24 mouse cellular contexts compared by ENCODE assay signal in genomic region chr17:79364749-79365450, GRCm38 (mm10). TPM values are rescaled to one million over a fixed set of nuclear protein-coding genes. Genes with fewer than 3 reads are reported as not detected.
DNase-seq lines count a peak whose midpoint lies in the region; ATAC-seq and TF ChIP-seq lines count a peak whose summit lies in the region.
"Had no signal": no experiment of that assay in that cellular context is flagged by ENCODE, and none has a peak within 500 bp of the region (broad histone marks: within the 10 kb centered on the region; RNA-seq: fewer than 3 reads in every experiment).

No protein-coding gene starts in this region.

- H3ac ChIP-seq in C2C12 (ENCODE audit: control insufficient read depth, insufficient read length, low read depth): no peak overlapping the region

- H3K79me2 ChIP-seq in C2C12 (ENCODE audit: control insufficient read depth, insufficient read depth) (no peaks in the 10 kb centered on the region), MEL (ENCODE audit: control insufficient read depth, insufficient read depth, low read length, poor library complexity) (no peaks in the 10 kb centered on the region)

- peak overlapping the region; percentile 68 for H3K4me2 ChIP-seq in liver, embryonic 15.5 days
- H3K4me2 ChIP-seq: embryonic facial prominence, embryonic 15.5 days; forebrain, embryonic 13.5 days; heart, embryonic 11.5 days; neural tube, embryonic 13.5 days had no signal

- H3K27me3 ChIP-seq in C2C12 (ENCODE audit: control insufficient read depth, insufficient read depth, insufficient read length) (no peaks in the 10 kb centered on the region), MEL (ENCODE audit: control insufficient read depth in 1 of 2, insufficient read depth in 2 of 2, low read length in 2 of 2) (no peaks in the 10 kb centered on the region)
- no peaks in the 10 kb centered on the region for H3K27me3 ChIP-seq in erythroblast, embryonic 14.5 days (ENCODE audit: control insufficient read depth)
- no peaks in the 10 kb centered on the region for H3K27me3 ChIP-seq in liver, embryonic 15.5 days
- H3K27me3 ChIP-seq: embryonic facial prominence, embryonic 15.5 days; forebrain, embryonic 13.5 days; neural tube, embryonic 13.5 days had no signal

- peak; percentile 91 for ATAC-seq in liver, embryonic 15.5 days (ENCODE audit: insufficient read depth)
- ATAC-seq: forebrain, embryonic 13.5 days; hindbrain, embryonic 16.5 days; lung, postnatal 0 days had no signal

- no peak for TF ChIP-seq POLR2A in MEL (IDR thresholded peaks at IDR 0.05; ENCODE audit: control insufficient read depth in 1 of 2, insufficient read depth in 1 of 2, low read depth in 1 of 2, low read length in 2 of 2, poor library complexity in 1 of 2)

- 31% methylated on average over 5 of the region's 5 CpGs for WGBS in liver, embryonic 15.5 days (ENCODE audit: insufficient replicate concordance)

- no peak for DNase-seq in MEL (ENCODE audit: low read depth, low spot score)
- no peak for DNase-seq in adrenal gland, adult 18-20 months (ENCODE audit: low spot score in 2 of 2)
- DNase-seq in gastrocnemius, adult 18-20 months (ENCODE audit: low spot score): no peak
- DNase-seq in neural tube, embryonic 10.5 days (ENCODE audit: extremely low spot score, low spot score): no peak
- DNase-seq in right cerebral cortex, postnatal 4 days: no peak
- DNase-seq: adrenal gland, postnatal 14 days; B cell, adult 2 months; cerebellum, adult 9-11 months; embryo, embryonic 11 days; gastrocnemius, postnatal 25 days; heart, postnatal 14 days; kidney, adult 8-10 months; kidney, postnatal 36 days; right cerebral cortex, postnatal 25 days; thymus, adult 18-20 months had no signal

- no peaks in the 10 kb centered on the region for H3K9me3 ChIP-seq in MEL (replicated peaks; ENCODE audit: insufficient read depth, low read length)
- no peaks in the 10 kb centered on the region for H3K9me3 ChIP-seq in erythroblast, embryonic 14.5 days (ENCODE audit: control insufficient read depth, low read length)
- no peaks in the 10 kb centered on the region for H3K9me3 ChIP-seq in liver, embryonic 15.5 days (replicated peaks)
- H3K9me3 ChIP-seq: embryonic facial prominence, embryonic 15.5 days; forebrain, embryonic 13.5 days; neural tube, embryonic 13.5 days had no signal

- H3K36me3 ChIP-seq in C2C12 (ENCODE audit: control insufficient read depth, insufficient read depth) (no peaks in the 10 kb centered on the region), MEL (ENCODE audit: control insufficient read depth in 1 of 2, insufficient read depth in 2 of 2, low read length in 2 of 2) (peaks cover 0 to 5% of the 10 kb centered on the region in 2 experiments; a peak in 2 of 4 replicates)
- H3K36me3 ChIP-seq in erythroblast, embryonic 14.5 days (ENCODE audit: control insufficient read depth): no peaks in the 10 kb centered on the region; the same call in 1 of the 2 replicates
- no peaks in the 10 kb centered on the region for H3K36me3 ChIP-seq in liver, embryonic 15.5 days (replicated peaks)
- H3K36me3 ChIP-seq: embryonic facial prominence, embryonic 15.5 days; neural tube, embryonic 13.5 days had no signal

- no peak for TF ChIP-seq RAD21 in MEL (IDR thresholded peaks at IDR 0.05; ENCODE audit: low read depth, low read length)

- H3K79me3 ChIP-seq in C2C12 (ENCODE audit: low read depth): no peaks in the 10 kb centered on the region

- H3K4me1 ChIP-seq in MEL (ENCODE audit: control insufficient read depth in 1 of 2, insufficient read depth in 2 of 2, low read length in 2 of 2): peaks cover 0 to 5% of the 10 kb centered on the region in 2 experiments; a peak in 2 of 4 replicates
- peaks cover 68% of the 10 kb centered on the region for H3K4me1 ChIP-seq in erythroblast, embryonic 14.5 days (ENCODE audit: control insufficient read depth)
- peaks cover 58% of the 10 kb centered on the region for H3K4me1 ChIP-seq in liver, embryonic 15.5 days (replicated peaks)
- H3K4me1 ChIP-seq: embryonic facial prominence, embryonic 15.5 days; forebrain, embryonic 13.5 days; neural tube, embryonic 13.5 days had no signal

- no peak overlapping the region for H3K27ac ChIP-seq in MEL (ENCODE audit: control insufficient read depth, low read depth, low read length)
- H3K27ac ChIP-seq in liver, embryonic 15.5 days (replicated peaks): peak overlapping the region; percentile 75
- H3K27ac ChIP-seq: embryonic facial prominence, embryonic 15.5 days; forebrain, embryonic 13.5 days; neural tube, embryonic 13.5 days had no signal

- peak; percentile 70 to 80 for TF ChIP-seq EP300 in MEL (IDR thresholded peaks at IDR 0.05; ENCODE audit: low read depth in 1 of 2, low read length in 2 of 2)

- H3K4me3 ChIP-seq in C2C12 (ENCODE audit: insufficient read depth, poor library complexity, severe bottlenecking): no peak overlapping the region
- no peak overlapping the region for H3K4me3 ChIP-seq in MEL (ENCODE audit: control insufficient read depth in 1 of 2, insufficient read depth in 1 of 2, low read depth in 2 of 2, low read length in 2 of 2)
- H3K4me3 ChIP-seq in erythroblast, embryonic 14.5 days (replicated peaks): peak overlapping the region; percentile 54
- H3K4me3 ChIP-seq in liver, embryonic 15.5 days (replicated peaks): peak overlapping the region; percentile 30
- H3K4me3 ChIP-seq: embryonic facial prominence, embryonic 15.5 days; forebrain, embryonic 13.5 days; neural tube, embryonic 13.5 days had no signal

- no peak for TF ChIP-seq CTCF in C2C12 (IDR thresholded peaks at IDR 0.05; ENCODE audit: control insufficient read depth, insufficient read depth, insufficient read length)
- TF ChIP-seq CTCF in MEL (IDR thresholded peaks at IDR 0.05 in 2 of 3, conservative IDR thresholded peaks at IDR 0.05 in 1 of 3; ENCODE audit: control insufficient read depth in 1 of 3, insufficient read depth in 1 of 3, low read depth in 2 of 3, low read length in 3 of 3, poor library complexity in 1 of 3, severe bottlenecking in 1 of 3): no peak

- H3K9ac ChIP-seq in MEL (ENCODE audit: control insufficient read depth, low read depth, low read length, poor library complexity, severe bottlenecking): no peak overlapping the region
- peak overlapping the region; percentile 19 for H3K9ac ChIP-seq in liver, embryonic 15.5 days
- H3K9ac ChIP-seq: embryonic facial prominence, embryonic 15.5 days; forebrain, embryonic 13.5 days; neural tube, embryonic 13.5 days had no signal

TF ChIP-seq in C2C12, 6 proteins besides CTCF, POLR2A, EP300 and RAD21:
- TF ChIP-seq MYOG (IDR thresholded peaks at IDR 0.05; ENCODE audit: control insufficient read depth, extremely low read depth, insufficient read length) (no peak), MYOD1 (IDR thresholded peaks at IDR 0.05; ENCODE audit: control insufficient read depth, insufficient read length, low read depth) (peak; percentile 57), FOSL1 (IDR thresholded peaks at IDR 0.05; ENCODE audit: insufficient read depth, low read length, poor library complexity, severe bottlenecking) (no peak), USF1 (IDR thresholded peaks at IDR 0.05; ENCODE audit: low read depth) (no peak)

TF ChIP-seq in MEL, 35 proteins besides CTCF, POLR2A, EP300 and RAD21:
- TF ChIP-seq GATA1 (IDR thresholded peaks at IDR 0.05; ENCODE audit: low read depth, low read length) (peak; percentile 87), RCOR1 (IDR thresholded peaks at IDR 0.05; ENCODE audit: low read depth, low read length) (peak; percentile 47; the same call in 1 of the 2 replicates), TCF12 (IDR thresholded peaks at IDR 0.05; ENCODE audit: low read depth, low read length) (peak; percentile 91), UBTF (IDR thresholded peaks at IDR 0.05; ENCODE audit: borderline replicate concordance, insufficient read depth, low read depth, low read length) (no peak), E2F4 (IDR thresholded peaks at IDR 0.05; ENCODE audit: borderline replicate concordance, low read depth, low read length) (no peak)

RNA-seq across cellular contexts. Expression of gene Cdc42ep3, which starts 10.0 kb away (rescaled TPM):
- polyA plus RNA-seq in C2C12 (2012; fragmentation: generic; extraction: Trizol) (32.5 TPM), MEL (2012; ENCODE audit: insufficient read depth in 1 of 2, insufficient read length in 2 of 2, low read depth in 1 of 2, low replicate concordance in 2 of 2, missing spikeins in 1 of 2) (1 to 10 TPM in 1 of 2 experiments, not detected in 1; 8.4 TPM)
- 4.2 and 4.6 TPM in 2 replicates for total RNA-seq in MEL (2012; rRNA removed)
- 1.8 and 1.9 TPM in 2 replicates for polyA plus RNA-seq in erythroblast, embryonic 14.5 days (2012)
- 60.0 and 62.2 TPM in 2 replicates for polyA plus RNA-seq in liver, embryonic 15.5 days (2015; fragmentation: Nextera tagmentation; extraction: Ambion mirVana)
- total RNA-seq in adrenal gland, adult 18-20 months (2021): 10 to 100 TPM in 1 of 2 experiments, 1 to 10 TPM in 1; 9.0 to 11.2 TPM
- total RNA-seq in gastrocnemius, adult 18-20 months (2021): 10 to 100 TPM; 29.1 to 33.7 TPM

Comparison
In these comparisons a context has a peak if more than half of its experiments do, and no peak if none do; other contexts are left out.
1. H3K4me3 ChIP-seq: peak in erythroblast, embryonic 14.5 days (single experiment) and liver, embryonic 15.5 days (single experiment); none in C2C12 (single experiment) and MEL (0 of 2).